Mouse (Mus musculus): ENCODE measurements around the gene Kdm3a. TPM values are rescaled to one million over a fixed set of nuclear protein-coding genes. Genes with fewer than 3 reads are reported as not detected.

Kdm3a gene
- polyA plus RNA-seq, 1 experiment from 2014 or later: 38.7 TPM

DNA sequence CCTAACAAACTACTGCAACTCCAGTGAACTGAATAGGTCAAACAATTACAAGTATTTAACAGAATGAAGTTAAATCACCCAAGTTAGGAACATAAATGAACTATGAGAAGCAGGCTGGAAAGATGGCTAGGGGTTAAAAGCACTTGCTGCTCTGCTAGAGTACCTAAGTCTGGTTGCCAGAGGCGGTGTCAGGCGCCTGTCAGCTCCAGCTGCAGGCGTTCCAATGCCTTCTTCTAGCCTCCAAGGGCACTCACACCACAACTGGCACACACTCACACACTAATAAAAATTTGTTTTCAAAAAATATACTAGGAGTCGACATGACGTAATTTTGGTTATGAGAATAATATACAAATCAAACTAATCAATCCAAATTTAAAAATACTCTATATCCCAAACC, 11.2 kb downstream of the Kdm3a start:
- whole genome bisulfite sequencing: 83% methylated on average over 5 of the region's 5 CpGs

DNA sequence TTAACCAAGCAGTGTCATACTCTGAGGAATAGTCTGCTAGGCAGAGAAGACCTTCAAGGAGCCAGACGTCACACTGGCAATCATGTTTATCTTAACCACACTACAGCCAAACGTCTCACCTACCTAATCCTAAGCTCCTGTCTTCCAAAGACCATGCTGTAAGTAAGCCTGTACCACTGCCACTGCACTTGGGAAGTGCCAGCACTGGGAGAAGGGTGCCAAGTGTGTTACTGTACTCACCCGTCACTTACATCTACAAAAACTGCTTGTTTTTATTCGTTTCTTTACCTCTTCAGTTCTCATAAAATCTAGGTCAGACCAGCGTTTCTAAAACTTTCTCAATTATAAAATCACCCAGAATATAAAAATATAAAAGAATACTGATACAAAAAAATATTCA, 15.8 kb downstream of the Kdm3a start:
- no peak for TF ChIP-seq CTCF (IDR thresholded peaks at IDR 0.05; ENCODE audit: low read depth)
- ATAC-seq (ENCODE audit: insufficient read depth) (no peak), DNase-seq (no peak)
- no peak overlapping the region for H3K4me2 ChIP-seq
- no peak overlapping the region for H3K9ac ChIP-seq
- no peak overlapping the region for H3K27ac ChIP-seq (ENCODE audit: low read depth)
- H3K27me3 ChIP-seq (ENCODE audit: insufficient read depth, low read length): no peaks in the 10 kb centered on the region
- no peak overlapping the region for H3K4me3 ChIP-seq (ENCODE audit: low read depth, low read length)
- no peaks in the 10 kb centered on the region for H3K4me1 ChIP-seq (ENCODE audit: insufficient read depth)
- H3K9me3 ChIP-seq (ENCODE audit: low read depth, low read length): no peaks in the 10 kb centered on the region
- H3K36me3 ChIP-seq (ENCODE audit: insufficient read depth): peaks cover 72% of the 10 kb centered on the region
- 72% methylated on average over 5 of the region's 5 CpGs for WGBS

More for the DNA sequence above, 11.2 kb downstream of the Kdm3a start:
- peaks cover 85% of the 10 kb centered on the region for H3K36me3 ChIP-seq (ENCODE audit: insufficient read depth)
- H3K27ac ChIP-seq (ENCODE audit: low read depth): no peak overlapping the region
- H3K4me2 ChIP-seq: no peak overlapping the region
- DNase-seq: no peak
- no peaks in the 10 kb centered on the region for H3K27me3 ChIP-seq (ENCODE audit: insufficient read depth, low read length)
- H3K4me3 ChIP-seq (ENCODE audit: low read depth, low read length): no peak overlapping the region
- H3K9ac ChIP-seq: no peak overlapping the region
- no peaks in the 10 kb centered on the region for H3K9me3 ChIP-seq (ENCODE audit: low read depth, low read length)
- H3K4me1 ChIP-seq (ENCODE audit: insufficient read depth): no peaks in the 10 kb centered on the region
- ATAC-seq (ENCODE audit: insufficient read depth): no peak
- no peak for TF ChIP-seq CTCF (IDR thresholded peaks at IDR 0.05; ENCODE audit: low read depth)

DNA sequence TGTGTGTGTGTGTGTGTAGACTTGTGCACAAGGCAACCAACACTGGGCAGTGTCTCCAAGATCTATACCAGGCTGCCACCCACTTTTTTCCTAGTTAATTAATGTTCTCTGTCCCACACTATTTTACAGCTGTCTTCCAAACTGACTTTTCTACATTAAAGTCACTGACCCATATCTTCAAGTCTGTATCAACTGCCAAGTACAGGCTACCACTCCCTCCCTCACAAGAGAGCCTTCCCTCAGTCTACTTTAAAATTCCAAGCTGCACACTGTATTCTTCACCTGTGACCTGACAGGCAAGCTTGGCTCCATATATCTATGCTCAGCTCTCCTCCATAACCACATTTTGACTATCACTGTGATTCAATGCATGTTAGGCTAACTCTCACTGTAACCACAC, 19.6 kb downstream of the Kdm3a start:
- Histone ChIP-seq H3K9me3 (ENCODE audit: low read depth, low read length) (no peaks in the 10 kb centered on the region), H3K27ac (ENCODE audit: low read depth) (no peak overlapping the region), H3K4me2 (no peak overlapping the region), H3K27me3 (ENCODE audit: insufficient read depth, low read length) (no peaks in the 10 kb centered on the region), H3K9ac (no peak overlapping the region), H3K36me3 (ENCODE audit: insufficient read depth) (peaks cover 77% of the 10 kb centered on the region), H3K4me1 (ENCODE audit: insufficient read depth) (no peaks in the 10 kb centered on the region), H3K4me3 (ENCODE audit: low read depth, low read length) (no peak overlapping the region)
- no peak for DNase-seq
- ATAC-seq (ENCODE audit: insufficient read depth): no peak
- TF ChIP-seq CTCF (IDR thresholded peaks at IDR 0.05; ENCODE audit: low read depth): no peak

DNA sequence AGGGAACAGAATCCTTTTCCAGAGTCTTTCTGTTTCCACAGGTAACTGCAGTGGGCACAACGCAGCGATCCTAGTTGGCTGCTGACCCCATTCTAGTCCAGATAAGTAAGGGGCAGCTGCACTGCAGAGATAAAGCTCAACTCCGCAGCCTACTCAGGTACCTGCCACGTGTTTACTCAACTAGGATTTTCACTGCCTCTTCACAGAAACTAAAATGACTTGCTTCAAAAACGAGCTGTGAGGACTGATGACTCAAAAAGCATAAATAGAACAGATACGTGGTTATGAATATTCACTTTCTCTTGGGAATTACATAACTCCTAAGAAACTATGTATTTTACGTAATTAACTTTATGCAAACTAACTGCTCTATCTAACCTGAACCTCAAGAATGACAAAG, 22.8 kb downstream of the Kdm3a start:
- Histone ChIP-seq H3K27me3 (ENCODE audit: insufficient read depth, low read length) (no peaks in the 10 kb centered on the region), H3K9me3 (ENCODE audit: low read depth, low read length) (no peaks in the 10 kb centered on the region), H3K4me3 (ENCODE audit: low read depth, low read length) (no peak overlapping the region), H3K4me1 (ENCODE audit: insufficient read depth) (no peaks in the 10 kb centered on the region), H3K36me3 (ENCODE audit: insufficient read depth) (peaks cover 81% of the 10 kb centered on the region), H3K9ac (no peak overlapping the region), H3K27ac (ENCODE audit: low read depth) (no peak overlapping the region), H3K4me2 (no peak overlapping the region)
- 84% methylated on average over 7 of the region's 7 CpGs for WGBS
- no peak for TF ChIP-seq CTCF (IDR thresholded peaks at IDR 0.05; ENCODE audit: low read depth)
- DNase-seq: no peak
- ATAC-seq (ENCODE audit: insufficient read depth): no peak

DNA sequence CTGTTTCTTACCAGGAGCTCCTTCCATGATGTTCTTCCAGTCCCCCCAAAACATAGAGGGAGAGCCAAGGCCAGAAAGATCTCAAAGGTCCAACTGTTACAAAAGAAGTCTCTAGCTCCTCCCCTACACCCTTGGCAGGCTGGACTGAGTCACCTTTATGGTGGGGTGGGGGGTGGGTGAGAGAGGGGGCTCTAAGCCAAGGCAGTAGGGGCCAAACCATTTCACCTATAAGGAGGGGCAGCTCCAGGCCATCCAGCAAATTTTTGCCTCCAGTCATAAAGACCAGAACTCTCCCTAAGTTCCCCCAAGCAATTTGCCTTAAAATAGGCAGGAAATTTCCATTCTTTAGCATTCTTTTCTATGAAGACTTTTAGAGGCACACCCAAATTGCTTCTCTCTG, 23.8 kb downstream of the Kdm3a start:
- Histone ChIP-seq H3K4me2 (no peak overlapping the region), H3K27ac (ENCODE audit: low read depth) (no peak overlapping the region), H3K4me3 (ENCODE audit: low read depth, low read length) (no peak overlapping the region), H3K9ac (no peak overlapping the region), H3K9me3 (ENCODE audit: low read depth, low read length) (no peaks in the 10 kb centered on the region), H3K27me3 (ENCODE audit: insufficient read depth, low read length) (no peaks in the 10 kb centered on the region), H3K4me1 (ENCODE audit: insufficient read depth) (no peaks in the 10 kb centered on the region), H3K36me3 (ENCODE audit: insufficient read depth) (peaks cover 86% of the 10 kb centered on the region)
- ATAC-seq (ENCODE audit: insufficient read depth): no peak
- DNase-seq: no peak
- no peak for TF ChIP-seq CTCF (IDR thresholded peaks at IDR 0.05; ENCODE audit: low read depth)

DNA sequence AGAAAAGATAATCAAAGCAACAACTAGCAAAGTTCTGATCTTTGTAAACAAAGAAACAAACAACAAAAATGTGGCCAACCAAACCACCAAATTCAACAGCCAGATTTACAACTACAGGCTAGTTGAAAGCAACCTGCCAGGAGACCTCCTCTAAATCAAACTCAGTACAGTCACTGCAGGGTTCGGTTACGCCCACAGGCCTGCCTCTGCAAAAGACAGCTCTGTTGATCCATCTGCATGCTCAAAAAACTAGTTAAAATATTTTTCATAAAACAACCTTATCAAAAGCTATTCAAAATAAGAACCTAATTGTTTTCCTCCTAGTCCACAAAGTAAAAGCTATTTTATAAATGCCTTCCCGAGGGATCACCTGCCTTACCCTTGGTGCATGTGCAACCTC, 25.0 kb downstream of the Kdm3a start:
- WGBS: 96% methylated on average over 3 of the region's 3 CpGs
- Histone ChIP-seq H3K9ac (no peak overlapping the region), H3K27ac (ENCODE audit: low read depth) (no peak overlapping the region), H3K27me3 (ENCODE audit: insufficient read depth, low read length) (no peaks in the 10 kb centered on the region), H3K9me3 (ENCODE audit: low read depth, low read length) (no peaks in the 10 kb centered on the region), H3K36me3 (ENCODE audit: insufficient read depth) (peaks cover 87% of the 10 kb centered on the region), H3K4me2 (no peak overlapping the region), H3K4me1 (ENCODE audit: insufficient read depth) (no peaks in the 10 kb centered on the region), H3K4me3 (ENCODE audit: low read depth, low read length) (no peak overlapping the region)
- DNase-seq: no peak
- no peak for ATAC-seq (ENCODE audit: insufficient read depth)
- TF ChIP-seq CTCF (IDR thresholded peaks at IDR 0.05; ENCODE audit: low read depth): no peak

DNA sequence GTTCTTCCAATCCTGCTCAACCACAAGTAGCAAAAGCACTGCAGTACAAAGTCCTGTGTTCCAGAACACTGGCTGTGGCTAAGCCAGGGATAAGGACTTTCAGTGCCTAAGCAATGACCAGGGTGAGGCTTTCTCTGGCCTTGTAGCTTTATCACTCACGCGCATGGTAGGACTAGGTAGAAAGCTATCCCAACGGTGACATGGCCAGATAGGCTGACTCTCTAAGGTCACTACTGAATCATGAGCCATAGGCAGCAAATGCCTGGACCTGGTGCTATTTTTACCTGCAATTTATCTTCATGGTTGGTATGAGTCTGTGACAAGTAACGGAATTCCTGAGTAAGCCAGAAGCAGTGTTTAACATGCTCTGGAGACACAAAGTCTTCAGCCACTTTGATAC, 42.6 kb downstream of the Kdm3a start:
- no peaks in the 10 kb centered on the region for H3K27me3 ChIP-seq (ENCODE audit: insufficient read depth, low read length)
- H3K4me3 ChIP-seq (ENCODE audit: low read depth, low read length): no peak overlapping the region

DNA sequence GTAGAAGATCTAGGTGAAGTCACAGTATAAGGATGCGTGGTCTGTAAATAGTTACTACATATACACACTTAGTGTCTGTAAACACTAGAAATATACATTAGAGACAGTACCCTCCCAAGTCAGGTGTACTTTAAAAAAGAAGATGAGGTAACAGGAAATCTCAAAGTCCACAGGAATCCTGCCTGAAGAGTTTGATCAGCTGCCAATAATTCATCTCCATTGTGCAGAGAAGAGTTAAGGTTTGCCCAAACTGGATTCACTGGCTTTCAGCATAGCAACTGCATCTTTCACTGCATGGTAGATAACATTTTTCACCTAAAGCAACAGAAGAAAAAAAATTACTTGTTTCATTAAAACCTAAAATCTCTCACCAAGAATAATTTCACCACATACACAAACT, 43.4 kb downstream of the Kdm3a start:
- Histone ChIP-seq H3K9me3 (ENCODE audit: low read depth, low read length) (no peaks in the 10 kb centered on the region), H3K27ac (ENCODE audit: low read depth) (no peak overlapping the region), H3K4me1 (ENCODE audit: insufficient read depth) (no peaks in the 10 kb centered on the region), H3K4me2 (no peak overlapping the region), H3K36me3 (ENCODE audit: insufficient read depth) (peaks cover 76% of the 10 kb centered on the region), H3K4me3 (ENCODE audit: low read depth, low read length) (no peak overlapping the region), H3K27me3 (ENCODE audit: insufficient read depth, low read length) (no peaks in the 10 kb centered on the region), H3K9ac (no peak overlapping the region)
- WGBS: 84% methylated on average over 1 of the region's 1 CpGs
- ATAC-seq (ENCODE audit: insufficient read depth): no peak
- TF ChIP-seq CTCF (IDR thresholded peaks at IDR 0.05; ENCODE audit: low read depth): no peak
- DNase-seq: no peak

More for the DNA sequence above, 42.6 kb downstream of the Kdm3a start:
- no peak overlapping the region for H3K9ac ChIP-seq
- no peak for TF ChIP-seq CTCF (IDR thresholded peaks at IDR 0.05; ENCODE audit: low read depth)
- H3K4me2 ChIP-seq: no peak overlapping the region
- ATAC-seq (ENCODE audit: insufficient read depth) (no peak), DNase-seq (no peak)
- H3K36me3 ChIP-seq (ENCODE audit: insufficient read depth): peaks cover 77% of the 10 kb centered on the region
- WGBS: 93% methylated on average over 4 of the region's 4 CpGs
- no peak overlapping the region for H3K27ac ChIP-seq (ENCODE audit: low read depth)
- no peaks in the 10 kb centered on the region for H3K4me1 ChIP-seq (ENCODE audit: insufficient read depth)
- no peaks in the 10 kb centered on the region for H3K9me3 ChIP-seq (ENCODE audit: low read depth, low read length)

Measured in lung, embryonic 14.5 days (tissue).